Mouse (Mus musculus): ENCODE measurements around the gene Alkbh6. TPM values are rescaled to one million over a fixed set of nuclear protein-coding genes. Genes with fewer than 3 reads are reported as not detected.
A peak's percentile ranks its signal among the peaks of the same experiment; 100 is the strongest.

Gene Alkbh6
- polyA plus RNA-seq, 1 experiment from 2014 or later: 79.0 TPM

- Histone ChIP-seq H3K4me2 (peak overlapping the region; percentile 89), H3K4me3 (replicated peaks) (peak overlapping the region; percentile 78), H3K9me3 (peaks cover 4% of the 10 kb centered on the region; the same call in 1 of the 2 replicates), H3K27me3 (peaks cover 10% of the 10 kb centered on the region; the same call in 1 of the 2 replicates), H3K27ac (peak overlapping the region; percentile 85; the same call in 1 of the 2 replicates), H3K36me3 (replicated peaks) (no peaks in the 10 kb centered on the region), H3K4me1 (peaks cover 17% of the 10 kb centered on the region), H3K9ac (peak overlapping the region; percentile 83)
- 35% methylated on average over 6 of the region's 6 CpGs for WGBS
- no peak for ATAC-seq (ENCODE audit: low FRiP score)
Observed at GRCm38 (mm10) chr7:30322865-30323264, 14.3 kb downstream of the Alkbh6 start.

DNA sequence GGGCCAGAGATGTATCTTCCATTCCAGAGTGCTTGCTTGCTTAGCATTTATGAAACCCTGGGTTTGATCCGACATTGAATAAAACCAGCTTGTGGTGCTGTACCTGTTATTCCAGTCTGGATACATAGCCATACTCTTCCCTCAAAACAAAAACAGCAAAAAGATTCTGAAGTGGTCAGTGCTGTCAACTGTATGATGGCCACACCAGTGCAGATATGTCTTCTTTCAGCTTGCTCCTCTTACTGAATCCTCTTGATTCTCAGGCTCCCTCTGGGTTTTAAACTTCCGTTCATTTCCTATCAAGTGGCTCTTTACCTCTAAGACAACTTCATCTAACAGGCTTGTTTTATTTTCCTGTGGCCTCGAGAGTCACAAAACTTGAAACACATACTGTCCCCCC lies 15.3 kb downstream of the Alkbh6 start, which contains the start of gene Sdhaf1:
Gene Sdhaf1 (minus strand): TSS at position 101 of the 400 bp plus-strand sequence.
- no peak for ATAC-seq (ENCODE audit: low FRiP score)
- H3K36me3 ChIP-seq (replicated peaks): no peaks in the 10 kb centered on the region
- peak within 1 kb of the TSS; percentile 89 for H3K4me2 ChIP-seq

GRCm38 (mm10) chr7:30324300-30324944 lies 15.9 kb downstream of the Alkbh6 start:
- WGBS: 86% methylated on average over 5 of the region's 5 CpGs
- H3K27ac ChIP-seq: no peak overlapping the region

More for the DNA sequence above, 15.3 kb downstream of the Alkbh6 start, which contains the start of gene Sdhaf1:
- peak within 1 kb of the TSS; percentile 85; the same call in 1 of the 2 replicates for H3K27ac ChIP-seq
- 80% methylated on average over 3 of the region's 3 CpGs for WGBS
- H3K4me3 ChIP-seq (replicated peaks): peak within 1 kb of the TSS; percentile 78
- peaks cover 14% of the 10 kb centered on the region; the same call in 1 of the 2 replicates for H3K27me3 ChIP-seq
- H3K9me3 ChIP-seq: peaks cover 4% of the 10 kb centered on the region; the same call in 1 of the 2 replicates
- H3K4me1 ChIP-seq: peaks cover 17% of the 10 kb centered on the region
- peak within 1 kb of the TSS; percentile 83 for H3K9ac ChIP-seq

GRCm38 (mm10) chr7:30325364-30325763 lies 16.8 kb downstream of the Alkbh6 start:
- ATAC-seq (ENCODE audit: low FRiP score): no peak
- Histone ChIP-seq H3K9ac (no peak overlapping the region), H3K4me1 (peaks cover 17% of the 10 kb centered on the region), H3K27ac (no peak overlapping the region), H3K4me3 (replicated peaks) (no peak overlapping the region), H3K9me3 (peaks cover 4% of the 10 kb centered on the region; the same call in 1 of the 2 replicates), H3K4me2 (no peak overlapping the region), H3K36me3 (replicated peaks) (no peaks in the 10 kb centered on the region), H3K27me3 (peaks cover 14% of the 10 kb centered on the region; the same call in 1 of the 2 replicates)
- WGBS: 47% methylated on average over 2 of the region's 2 CpGs

More at GRCm38 (mm10) chr7:30324300-30324944, 15.9 kb downstream of the Alkbh6 start:
- H3K9me3 ChIP-seq: peaks cover 4% of the 10 kb centered on the region; the same call in 1 of the 2 replicates
- H3K9ac ChIP-seq: no peak overlapping the region
- H3K27me3 ChIP-seq: peaks cover 14% of the 10 kb centered on the region; the same call in 1 of the 2 replicates
- H3K4me2 ChIP-seq: no peak overlapping the region
- H3K4me1 ChIP-seq: peaks cover 17% of the 10 kb centered on the region
- no peak for ATAC-seq (ENCODE audit: low FRiP score)
- no peaks in the 10 kb centered on the region for H3K36me3 ChIP-seq (replicated peaks)
- H3K4me3 ChIP-seq (replicated peaks): no peak overlapping the region

GRCm38 (mm10) chr7:30326427-30326826 lies 17.9 kb downstream of the Alkbh6 start:
- no peak overlapping the region for H3K4me2 ChIP-seq
- no peak for ATAC-seq (ENCODE audit: low FRiP score)
- no peaks in the 10 kb centered on the region for H3K36me3 ChIP-seq (replicated peaks)
- no peak overlapping the region for H3K4me3 ChIP-seq (replicated peaks)
- H3K27me3 ChIP-seq: peaks cover 14% of the 10 kb centered on the region; the same call in 1 of the 2 replicates
- peaks cover 4% of the 10 kb centered on the region; the same call in 1 of the 2 replicates for H3K9me3 ChIP-seq
- peaks cover 10% of the 10 kb centered on the region for H3K4me1 ChIP-seq
- no peak overlapping the region for H3K27ac ChIP-seq
- H3K9ac ChIP-seq: no peak overlapping the region

- no peak for ATAC-seq (ENCODE audit: low FRiP score)
- H3K4me3 ChIP-seq (replicated peaks): no peak overlapping the region
- peaks cover 4% of the 10 kb centered on the region; the same call in 1 of the 2 replicates for H3K9me3 ChIP-seq
- H3K4me2 ChIP-seq: no peak overlapping the region
- H3K36me3 ChIP-seq (replicated peaks): no peaks in the 10 kb centered on the region
- no peak overlapping the region for H3K9ac ChIP-seq
- H3K27ac ChIP-seq: no peak overlapping the region
- peaks cover 15% of the 10 kb centered on the region for H3K4me1 ChIP-seq
- WGBS: 70% methylated on average over 15 of the region's 15 CpGs
- peaks cover 14% of the 10 kb centered on the region; the same call in 1 of the 2 replicates for H3K27me3 ChIP-seq
Observed at GRCm38 (mm10) chr7:30327140-30327539, 18.6 kb downstream of the Alkbh6 start.

DNA sequence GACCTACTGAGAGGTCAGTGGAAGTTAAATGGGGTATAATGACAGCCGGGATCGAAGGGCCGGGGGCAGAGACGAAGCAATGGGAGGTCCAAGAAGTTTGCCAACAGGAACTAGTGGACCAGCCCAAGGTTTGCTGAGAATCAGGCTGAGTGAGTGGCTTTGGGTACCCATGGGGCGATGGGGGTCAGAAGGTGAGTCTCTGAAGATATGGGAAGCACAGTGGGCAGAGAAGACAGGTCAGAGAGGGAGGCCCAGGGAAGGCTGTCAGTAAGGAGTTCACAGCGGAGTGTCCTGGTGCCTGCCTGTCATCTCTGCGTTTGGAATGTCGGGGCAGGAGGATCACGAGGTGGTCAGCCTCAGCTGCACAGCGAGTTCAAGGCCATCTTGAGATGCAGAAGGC lies 19.9 kb downstream of the Alkbh6 start:
- no peak overlapping the region for H3K4me2 ChIP-seq
- no peak overlapping the region for H3K27ac ChIP-seq
- no peaks in the 10 kb centered on the region for H3K36me3 ChIP-seq (replicated peaks)
- WGBS: 55% methylated on average over 10 of the region's 10 CpGs
- H3K4me1 ChIP-seq: peaks cover 16% of the 10 kb centered on the region
- H3K9ac ChIP-seq: no peak overlapping the region
- peaks cover 21% of the 10 kb centered on the region for H3K27me3 ChIP-seq
- H3K4me3 ChIP-seq (replicated peaks): no peak overlapping the region
- peaks cover 4% of the 10 kb centered on the region; the same call in 1 of the 2 replicates for H3K9me3 ChIP-seq
- no peak for ATAC-seq (ENCODE audit: low FRiP score)

DNA sequence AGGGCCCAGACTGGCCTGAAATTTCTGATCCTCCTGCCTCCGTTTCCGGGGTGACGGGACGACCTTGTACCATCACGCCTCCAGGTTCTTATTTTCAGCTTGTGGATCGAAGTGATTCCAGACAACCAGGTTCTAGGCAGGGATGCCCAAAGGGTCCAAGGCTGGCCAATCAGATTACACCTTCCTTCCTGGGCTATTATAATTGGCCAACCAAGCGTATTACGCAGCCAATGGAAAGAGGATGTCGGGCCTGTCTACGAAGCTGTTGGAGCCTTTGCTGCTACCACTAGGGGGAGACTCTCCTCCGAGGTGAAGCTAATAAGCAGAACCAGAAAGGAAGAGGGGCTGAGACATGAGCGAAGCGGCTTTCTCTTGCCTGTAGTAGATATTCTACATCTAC lies 23.4 kb downstream of the Alkbh6 start:
- Histone ChIP-seq H3K4me1 (peaks cover 23% of the 10 kb centered on the region), H3K9ac (no peak overlapping the region), H3K4me3 (replicated peaks) (no peak overlapping the region), H3K9me3 (no peaks in the 10 kb centered on the region), H3K27me3 (peaks cover 43% of the 10 kb centered on the region), H3K36me3 (replicated peaks) (no peaks in the 10 kb centered on the region), H3K27ac (no peak overlapping the region), H3K4me2 (peak overlapping the region; percentile 34)
- ATAC-seq (ENCODE audit: low FRiP score): peak; percentile 92
- 5% methylated on average over 13 of the region's 13 CpGs for whole genome bisulfite sequencing

GRCm38 (mm10) chr7:30332622-30333259 lies 24.2 kb downstream of the Alkbh6 start:
- Histone ChIP-seq H3K9ac (no peak overlapping the region), H3K4me2 (peak overlapping the region; percentile 34; the same call in 1 of the 2 replicates), H3K4me3 (replicated peaks) (no peak overlapping the region), H3K27me3 (peaks cover 39% of the 10 kb centered on the region), H3K4me1 (peaks cover 23% of the 10 kb centered on the region), H3K9me3 (no peaks in the 10 kb centered on the region), H3K36me3 (replicated peaks) (no peaks in the 10 kb centered on the region), H3K27ac (no peak overlapping the region)
- ATAC-seq (ENCODE audit: low FRiP score): no peak
- WGBS: 68% methylated on average over 18 of the region's 18 CpGs

DNA sequence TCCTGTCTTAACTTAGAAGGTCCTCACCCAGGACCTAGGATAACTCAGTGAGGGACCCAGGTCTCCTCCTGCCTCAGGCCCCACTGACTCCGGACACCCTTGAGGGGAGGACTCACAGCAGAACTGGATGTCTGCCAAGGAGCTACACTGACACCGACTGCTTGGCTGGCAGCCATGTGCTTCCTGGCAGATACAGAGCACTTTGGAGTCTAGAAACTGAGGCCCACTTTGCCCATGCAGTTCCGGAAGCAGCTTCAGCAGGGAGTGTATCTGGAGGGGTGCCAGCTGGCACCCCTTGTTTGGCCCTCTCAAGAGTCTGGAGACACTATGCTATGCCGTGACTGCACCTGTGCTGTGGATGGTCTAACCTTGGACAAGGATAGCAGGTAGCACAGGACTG lies 24.9 kb downstream of the Alkbh6 start:
- peaks cover 36% of the 10 kb centered on the region for H3K27me3 ChIP-seq
- H3K4me1 ChIP-seq: peaks cover 23% of the 10 kb centered on the region
- no peak; the same call in 1 of the 2 replicates for ATAC-seq (ENCODE audit: low FRiP score)
- 56% methylated on average over 4 of the region's 4 CpGs for WGBS
- H3K36me3 ChIP-seq (replicated peaks): no peaks in the 10 kb centered on the region
- H3K9me3 ChIP-seq: no peaks in the 10 kb centered on the region
- no peak overlapping the region for H3K4me2 ChIP-seq
- H3K9ac ChIP-seq: no peak overlapping the region
- 0 out of 2 replicates have a peak overlapping the region, but pooled peaks have one; percentile 19 for H3K27ac ChIP-seq
- no peak overlapping the region for H3K4me3 ChIP-seq (replicated peaks)

GRCm38 (mm10) chr7:30334563-30334962 lies 26.0 kb downstream of the Alkbh6 start:
- WGBS: 57% methylated on average over 5 of the region's 5 CpGs
- ATAC-seq (ENCODE audit: low FRiP score): no peak
- no peaks in the 10 kb centered on the region for H3K9me3 ChIP-seq

GRCm38 (mm10) chr7:30335688-30336087 lies 27.2 kb downstream of the Alkbh6 start:
- no peaks in the 10 kb centered on the region for H3K9me3 ChIP-seq
- no peak for ATAC-seq (ENCODE audit: low FRiP score)
- no peak overlapping the region for H3K4me3 ChIP-seq (replicated peaks)
- no peak overlapping the region for H3K27ac ChIP-seq
- peaks cover 23% of the 10 kb centered on the region for H3K4me1 ChIP-seq
- H3K36me3 ChIP-seq (replicated peaks): no peaks in the 10 kb centered on the region
- H3K27me3 ChIP-seq: peaks cover 43% of the 10 kb centered on the region
- 71% methylated on average over 6 of the region's 6 CpGs for WGBS
- H3K4me2 ChIP-seq: no peak overlapping the region
- no peak overlapping the region for H3K9ac ChIP-seq

More at GRCm38 (mm10) chr7:30334563-30334962, 26.0 kb downstream of the Alkbh6 start:
- no peak overlapping the region for H3K4me3 ChIP-seq (replicated peaks)
- H3K27ac ChIP-seq: no peak overlapping the region
- no peaks in the 10 kb centered on the region for H3K36me3 ChIP-seq (replicated peaks)
- peaks cover 39% of the 10 kb centered on the region for H3K27me3 ChIP-seq
- peaks cover 23% of the 10 kb centered on the region for H3K4me1 ChIP-seq
- no peak overlapping the region for H3K4me2 ChIP-seq
- H3K9ac ChIP-seq: no peak overlapping the region

All from forebrain, embryonic 12.5 days (tissue).